Mouse (Mus musculus) liver, embryonic 11.5 days (tissue): ENCODE results near the gene Sec23ip. TPM values are rescaled to one million over a fixed set of nuclear protein-coding genes. Genes with fewer than 3 reads are reported as not detected.

Experiments used
- ATAC-seq: fragments of 200-750 bp; cut with Nextera tagmentation; replicated peaks from 2 replicates; pipeline ENCODE4 v1.8.0; 2017; ENCODE audit warnings: moderate number of reproducible peaks, mild to moderate bottlenecking, moderate TSS enrichment, moderate library complexity; ENCODE audit not compliant: low FRiP score
- DNase-seq: peaks from one replicate; pipeline ENCODE4 v3.0.0-alpha.2; 2017; ENCODE audit warnings: low spot score
- H3K27ac ChIP-seq: fragments of 300-500 bp; sonication (generic); 2 replicates; pipeline ENCODE4 v1.5.1; 2014; ENCODE audit warnings: mild to moderate bottlenecking, low read depth, low read length, control low read depth
- H3K27me3 ChIP-seq: fragments of 300-500 bp; sonication (generic); replicated peaks from 2 replicates; pipeline ENCODE4 v1.6.1; 2014; ENCODE audit warnings: low read length, mixed read lengths; ENCODE audit not compliant: control insufficient read depth, insufficient read depth
- H3K36me3 ChIP-seq: fragments of 300-500 bp; sonication (generic); 2 replicates; pipeline ENCODE4 v1.6.1; 2014; ENCODE audit warnings: mild to moderate bottlenecking, low read length, moderate library complexity, mixed read lengths; ENCODE audit not compliant: control insufficient read depth, insufficient read depth
- H3K4me1 ChIP-seq: fragments of 300-500 bp; sonication (generic); replicated peaks from 2 replicates; pipeline ENCODE4 v1.6.1; 2014; ENCODE audit warnings: low read length, mixed read lengths; ENCODE audit not compliant: control insufficient read depth, insufficient read depth
- H3K4me2 ChIP-seq: fragments of 300-500 bp; sonication (generic); 2 replicates; pipeline ENCODE4 v1.6.1; 2014; ENCODE audit warnings: mild to moderate bottlenecking, control low read depth, moderate library complexity
- H3K4me3 ChIP-seq: fragments of 300-500 bp; sonication (generic); 2 replicates; pipeline ENCODE4 v1.5.1; 2014; ENCODE audit warnings: low read depth, low read length, control low read depth
- H3K9ac ChIP-seq: fragments of 300-500 bp; sonication (generic); 2 replicates; pipeline ENCODE4 v1.6.1; 2014; ENCODE audit warnings: low read depth, low read length, control low read depth
- H3K9me3 ChIP-seq: fragments of 300-500 bp; sonication (generic); 2 replicates; pipeline ENCODE4 v1.6.1; 2016; ENCODE audit warnings: low read length, inconsistent platforms, mixed read lengths; ENCODE audit not compliant: control insufficient read depth
- WGBS: fragments of 180-500 bp; shearing (Covaris S2); extraction: QIAGEN DNeasy Blood & Tissue Kit; methylation state at CpG from one replicate; pipeline ENCODE4 v1.1.7; 2014; 5-methylcytosine and 5-hydroxymethylcytosine counted together
- polyA plus RNA-seq: library from polyadenylated mRNA; unstranded; fragments of >200 nt; fragmentation: Nextera tagmentation; extraction: Ambion mirVana; gene quantifications from 2 replicates; pipeline ENCODE4 v1.2.1, GENCODE M21; 2014

Sec23ip gene
- polyA plus RNA-seq, 1 experiment from 2014 or later, result 40.8 TPM

- Histone ChIP-seq H3K9ac (no peak overlapping the region), H3K27me3 (no peaks in the 10 kb centered on the region), H3K4me1 (peaks cover 10% of the 10 kb centered on the region), H3K27ac (no peak overlapping the region), H3K4me3 (no peak overlapping the region), H3K9me3 (no peaks in the 10 kb centered on the region), H3K4me2 (no peak overlapping the region), H3K36me3 (0 out of 2 replicates have a peak, but pooled peaks cover 2% of the 10 kb centered on the region)
- ATAC-seq (no peak), DNase-seq (no peak)
- WGBS, result 82% methylated on average over 10 of the region's 10 CpGs
These were observed 16.0 kb upstream of the Sec23ip start for GRCm38 (mm10) chr7:128728738-128729137.

- H3K4me1 ChIP-seq, result peaks cover 6% of the 10 kb centered on the region; the same call in 1 of the 2 replicates
These were observed 13.2 kb upstream of the Sec23ip start for GRCm38 (mm10) chr7:128731585-128731984.

GRCm38 (mm10) chr7:128738041-128738440 lies 6.7 kb upstream of the Sec23ip start:
- Histone ChIP-seq H3K9ac (no peak overlapping the region; the same call in 1 of the 2 replicates), H3K4me2 (peak overlapping the region; percentile 86)

More at GRCm38 (mm10) chr7:128731585-128731984, 13.2 kb upstream of the Sec23ip start:
- no peak for DNase-seq
- Histone ChIP-seq H3K36me3 (peaks cover 4% of the 10 kb centered on the region; the same call in 1 of the 2 replicates), H3K27me3 (no peaks in the 10 kb centered on the region), H3K4me2 (no peak overlapping the region), H3K27ac (no peak overlapping the region), H3K9me3 (no peaks in the 10 kb centered on the region), H3K4me3 (no peak overlapping the region), H3K9ac (no peak overlapping the region)
- ATAC-seq, result no peak
- WGBS, result 77% methylated on average over 2 of the region's 2 CpGs

DNA sequence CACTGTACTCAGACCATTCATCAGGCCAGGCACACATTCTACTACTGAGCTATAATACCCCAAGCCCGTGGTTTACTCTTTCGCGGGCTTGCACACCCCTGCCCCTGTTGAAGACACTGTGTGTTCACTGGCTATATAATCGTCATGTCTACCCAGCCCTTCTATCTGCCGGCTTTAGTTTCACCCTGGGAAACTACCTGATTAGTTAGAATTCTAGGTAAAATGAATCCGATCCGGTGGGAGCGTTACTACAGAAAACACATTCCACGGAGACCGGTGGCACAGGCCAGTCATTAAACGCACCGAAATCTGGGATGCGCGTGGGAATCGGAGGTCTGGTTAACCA lies 5.7 kb upstream of the Sec23ip start:
- H3K4me3 ChIP-seq, result peak overlapping the region; percentile 92
- peak overlapping the region; percentile 95 for H3K9ac ChIP-seq
- H3K27me3 ChIP-seq, result no peaks in the 10 kb centered on the region
- H3K36me3 ChIP-seq, result peaks cover 6% of the 10 kb centered on the region; the same call in 1 of the 2 replicates
- no peak overlapping the region for H3K27ac ChIP-seq
- 2% methylated on average over 15 of the region's 15 CpGs for whole genome bisulfite sequencing
- peak overlapping the region; percentile 86 for H3K4me2 ChIP-seq
- peaks cover 21% of the 10 kb centered on the region for H3K4me1 ChIP-seq
- no peak for ATAC-seq
- no peak for DNase-seq
- H3K9me3 ChIP-seq, result no peaks in the 10 kb centered on the region

More at GRCm38 (mm10) chr7:128738041-128738440, 6.7 kb upstream of the Sec23ip start:
- Histone ChIP-seq H3K4me1 (peaks cover 19% of the 10 kb centered on the region), H3K4me3 (peak overlapping the region; percentile 92), H3K27ac (no peak overlapping the region), H3K9me3 (no peaks in the 10 kb centered on the region), H3K27me3 (no peaks in the 10 kb centered on the region), H3K36me3 (peaks cover 6% of the 10 kb centered on the region; the same call in 1 of the 2 replicates)
- 48% methylated on average over 5 of the region's 5 CpGs for WGBS
- ATAC-seq (no peak), DNase-seq (no peak)

DNA sequence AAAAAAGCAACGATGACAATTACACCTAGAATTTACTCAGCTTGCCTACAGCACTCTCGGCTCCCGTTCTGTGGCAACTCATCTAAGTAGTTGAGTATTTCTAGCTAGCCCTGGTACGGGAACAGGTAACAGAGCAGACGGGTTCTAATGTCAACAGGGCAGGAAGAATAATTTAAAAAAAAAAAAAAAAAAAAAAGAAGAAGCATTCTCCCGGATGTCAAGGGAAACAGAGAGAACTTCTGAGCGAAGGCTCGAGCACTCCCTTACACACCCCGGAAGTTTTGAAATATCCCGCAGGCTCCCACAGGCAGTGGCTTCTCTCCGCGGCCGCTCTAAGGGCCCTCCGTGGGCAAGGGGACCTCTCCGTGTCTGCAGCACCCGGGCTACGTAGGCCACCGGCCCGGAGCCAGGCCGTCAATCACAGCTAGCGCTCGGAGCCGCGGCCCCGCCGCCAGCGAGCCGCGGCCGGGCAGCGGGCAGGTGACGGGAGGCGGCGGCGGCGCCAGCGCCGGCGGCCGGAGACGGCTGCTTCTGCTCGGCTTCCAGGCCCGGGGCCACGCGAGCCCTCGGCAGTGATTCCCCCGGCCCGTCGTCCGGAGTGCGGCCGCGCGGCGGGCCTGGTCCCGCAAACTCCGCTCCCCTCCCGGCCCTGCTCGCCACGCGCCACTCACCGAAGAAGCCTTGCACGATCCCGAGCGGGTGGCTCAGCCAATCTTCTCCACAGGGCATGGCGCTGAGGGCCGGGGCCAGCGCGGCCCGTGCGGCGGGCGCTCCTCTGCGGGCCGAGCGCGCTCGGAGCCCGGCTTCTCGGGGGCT lies 5.1 kb upstream of the Sec23ip start:
- Histone ChIP-seq H3K36me3 (peaks cover 4% of the 10 kb centered on the region; the same call in 1 of the 2 replicates), H3K9me3 (no peaks in the 10 kb centered on the region), H3K9ac (peak overlapping the region; percentile 95), H3K4me3 (peak overlapping the region; percentile 92), H3K27me3 (no peaks in the 10 kb centered on the region), H3K27ac (peak overlapping the region; percentile 69), H3K4me1 (peaks cover 25% of the 10 kb centered on the region), H3K4me2 (peak overlapping the region; percentile 86)
- WGBS, result under 1% methylated on average over 78 of the region's 80 CpGs
- DNase-seq (no peak), ATAC-seq (peak; percentile 56)

DNA sequence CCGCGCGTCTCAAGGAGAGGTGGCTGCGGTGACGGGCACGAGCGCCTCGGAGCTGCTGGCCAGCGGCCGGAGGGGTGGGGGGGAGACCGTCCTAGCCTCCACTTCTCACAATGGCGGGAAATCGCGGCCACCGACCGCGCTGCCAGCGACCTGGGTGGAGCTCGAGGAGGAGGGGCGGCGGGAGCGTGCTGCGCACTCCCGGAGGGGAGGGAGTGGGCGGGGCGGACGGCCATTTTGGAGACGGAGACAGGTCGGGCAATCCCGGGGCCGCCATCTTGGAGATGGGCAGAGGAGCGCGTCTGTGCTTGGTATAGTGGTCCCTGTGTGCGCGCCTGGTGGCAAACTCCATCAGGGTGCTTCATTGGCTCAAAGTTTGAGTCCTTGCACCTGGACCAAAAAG lies 4.4 kb upstream of the Sec23ip start, which contains the start of gene Mcmbp:
Gene Mcmbp (minus strand): TSS at position 162 of the 400 bp plus-strand sequence.
- H3K9me3 ChIP-seq, result no peaks in the 10 kb centered on the region
- peak within 1 kb of the TSS; percentile 86 for H3K4me2 ChIP-seq
- peak; percentile 85 for ATAC-seq
- no peaks in the 10 kb centered on the region for H3K27me3 ChIP-seq
- H3K36me3 ChIP-seq, result peaks cover 3% of the 10 kb centered on the region; the same call in 1 of the 2 replicates
- peak within 1 kb of the TSS; percentile 95 for H3K9ac ChIP-seq
- DNase-seq, result peak; percentile 98
- peaks cover 25% of the 10 kb centered on the region for H3K4me1 ChIP-seq
- under 1% methylated on average over 35 of the region's 35 CpGs for WGBS
- peak within 1 kb of the TSS; percentile 69 for H3K27ac ChIP-seq
- H3K4me3 ChIP-seq, result peak within 1 kb of the TSS; percentile 92

- H3K4me3 ChIP-seq, result peak overlapping the region; percentile 90; the same call in 1 of the 2 replicates
These were observed 845 bp upstream of the Sec23ip start for GRCm38 (mm10) chr7:128743898-128744297.

GRCm38 (mm10) chr7:128746151-128746550 lies 1.4 kb downstream of the Sec23ip start:
- ATAC-seq (no peak), DNase-seq (no peak)
- Histone ChIP-seq H3K27me3 (no peaks in the 10 kb centered on the region), H3K9me3 (no peaks in the 10 kb centered on the region), H3K27ac (no peak overlapping the region), H3K36me3 (peaks cover 9% of the 10 kb centered on the region), H3K9ac (peak overlapping the region; percentile 94), H3K4me2 (peak overlapping the region; percentile 80), H3K4me3 (peak overlapping the region; percentile 90), H3K4me1 (peaks cover 39% of the 10 kb centered on the region)
- WGBS, result 83% methylated on average over 10 of the region's 10 CpGs

More at GRCm38 (mm10) chr7:128743898-128744297, 845 bp upstream of the Sec23ip start:
- H3K9ac ChIP-seq, result no peak overlapping the region
- peak overlapping the region; percentile 80 for H3K4me2 ChIP-seq
- WGBS, result 45% methylated on average over 2 of the region's 2 CpGs
- no peaks in the 10 kb centered on the region for H3K27me3 ChIP-seq
- no peaks in the 10 kb centered on the region for H3K9me3 ChIP-seq
- H3K4me1 ChIP-seq, result peaks cover 40% of the 10 kb centered on the region
- no peak overlapping the region for H3K27ac ChIP-seq
- DNase-seq (no peak), ATAC-seq (no peak)
- no peaks in the 10 kb centered on the region; the same call in 1 of the 2 replicates for H3K36me3 ChIP-seq
